Mouse (Mus musculus) spleen, adult 2 months (tissue): ENCODE measurements around the gene Tns2. TPM values are rescaled to one million over a fixed set of nuclear protein-coding genes. Genes with fewer than 3 reads are reported as not detected.

ENCODE experiments used
- DNase-seq, 2 experiments: peaks; one replicate each; pipeline versions ENCODE4 v3.0.0 to v3.0.0-alpha.2; 2012 to 2021; ENCODE audit warnings: low spot score in 2 of 2, low read depth in 1 of 2
- H3K27ac ChIP-seq: fragments of 200-500 bp; 2 replicates; pipeline ENCODE4 v1.5.1; 2012; ENCODE audit warnings: low read length, inconsistent platforms; ENCODE audit not compliant: insufficient read depth
- H3K27me3 ChIP-seq: fragments of 200-500 bp; 2 replicates; pipeline ENCODE4 v1.6.1; 2012; ENCODE audit warnings: mild to moderate bottlenecking, moderate library complexity, low read length, inconsistent platforms; ENCODE audit not compliant: control insufficient read depth, insufficient read depth
- H3K36me3 ChIP-seq: fragments of 200-500 bp; 2 replicates; pipeline ENCODE4 v1.6.1; 2012; ENCODE audit warnings: mild to moderate bottlenecking, low read length, inconsistent platforms; ENCODE audit not compliant: control insufficient read depth, insufficient read depth
- H3K4me1 ChIP-seq: fragments of 200-500 bp; 2 replicates; pipeline ENCODE4 v1.6.1; 2011; ENCODE audit warnings: inconsistent platforms; ENCODE audit not compliant: control insufficient read depth, insufficient read depth, insufficient read length
- H3K4me3 ChIP-seq: fragments of 200-500 bp; 2 replicates; pipeline ENCODE4 v1.5.1; 2011; ENCODE audit warnings: mild to moderate bottlenecking, inconsistent platforms; ENCODE audit not compliant: insufficient read depth, insufficient read length; ENCODE audit errors: extremely low read depth
- CTCF ChIP-seq: fragments of 200-500 bp; IDR thresholded peaks from 2 replicates; pipeline ENCODE4 v1.5.1; 2011; ENCODE audit warnings: mild to moderate bottlenecking, inconsistent platforms; ENCODE audit not compliant: insufficient read depth, insufficient read length, insufficient replicate concordance; ENCODE audit errors: extremely low read depth
- POLR2A ChIP-seq: fragments of 200-500 bp; IDR thresholded peaks from 2 replicates; pipeline ENCODE4 v1.6.1; 2011; ENCODE audit warnings: low read depth, low read length, inconsistent platforms
- whole genome bisulfite sequencing: fragments of 180-500 bp; shearing (Covaris S2); methylation state at CpG from one replicate; pipeline ENCODE4 v1.1.7; 2018; 5-methylcytosine and 5-hydroxymethylcytosine counted together
- polyA plus RNA-seq: library from polyadenylated mRNA; depleted of rRNA; stranded (reverse); fragments of >200 nt; gene quantifications from 2 replicates; pipeline ENCODE4 v1.2.3, GENCODE M21; 2012

Gene Tns2
- polyA plus RNA-seq, 1 experiment, result 44.5 TPM

GRCm38 (mm10) chr15:102116753-102117415 lies 16.7 kb downstream of the Tns2 start:
- DNase-seq, result no peak
- TF ChIP-seq POLR2A (no peak), CTCF (no peak)
- Histone ChIP-seq H3K27ac (no peak overlapping the region), H3K4me3 (no peak overlapping the region), H3K4me1 (no peaks in the 10 kb centered on the region), H3K27me3 (no peaks in the 10 kb centered on the region), H3K36me3 (peaks cover 25% of the 10 kb centered on the region)
- 78% methylated on average over 11 of the region's 11 CpGs for WGBS

DNA sequence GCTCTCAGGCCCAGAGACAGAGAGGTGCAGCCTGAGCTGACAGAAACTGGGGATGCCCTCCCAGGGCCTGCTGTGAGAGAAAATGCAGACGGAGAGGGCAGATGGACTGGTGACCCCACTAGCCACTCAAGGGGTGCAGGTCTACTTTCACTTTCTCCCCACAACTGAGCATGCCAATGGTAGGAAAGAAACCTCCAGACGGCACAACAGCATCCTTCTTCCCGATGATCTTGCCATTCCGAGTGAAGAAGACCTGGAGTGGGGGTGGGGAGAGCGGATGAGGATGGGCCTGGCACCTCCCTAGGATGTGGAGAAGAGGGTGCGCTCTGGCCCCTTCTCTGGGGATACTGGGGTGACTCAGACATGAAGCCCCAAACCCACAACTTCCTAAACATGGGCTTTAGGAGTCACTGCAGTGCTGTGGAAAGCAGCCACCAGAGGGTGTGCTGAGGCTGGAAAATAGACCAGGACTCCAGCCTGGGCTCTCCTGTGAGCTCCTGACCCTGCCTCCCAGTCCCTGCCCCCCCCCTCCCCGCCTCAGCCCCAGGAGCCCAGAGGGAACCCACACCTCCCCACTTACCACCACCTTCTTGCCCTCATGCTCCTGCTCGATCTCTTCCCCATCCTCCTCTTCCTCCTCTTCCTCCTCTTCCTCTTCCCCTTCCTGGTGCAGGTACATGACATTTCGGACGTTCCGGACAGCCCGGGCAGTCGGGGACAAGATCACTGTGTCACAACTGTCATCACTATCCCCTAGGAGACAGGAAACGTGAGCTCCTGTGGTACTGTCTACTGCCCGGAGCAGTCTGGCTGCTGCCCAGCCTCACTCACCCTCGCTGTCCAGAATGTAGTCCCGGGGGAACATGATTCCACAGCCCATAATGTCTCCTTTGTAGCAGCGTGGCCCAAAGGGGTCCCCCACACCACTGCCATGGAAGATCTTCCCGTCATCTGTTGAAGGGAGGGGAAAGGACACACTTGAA lies 17.5 kb downstream of the Tns2 start:
- 87% methylated on average over 19 of the region's 19 CpGs for WGBS
- H3K27ac ChIP-seq, result no peak overlapping the region
- H3K36me3 ChIP-seq, result peaks cover 27% of the 10 kb centered on the region
- no peaks in the 10 kb centered on the region for H3K4me1 ChIP-seq
- H3K27me3 ChIP-seq, result no peaks in the 10 kb centered on the region
- H3K4me3 ChIP-seq, result no peak overlapping the region
- TF ChIP-seq CTCF, result no peak
- TF ChIP-seq POLR2A, result no peak
- DNase-seq, result no peak

- Histone ChIP-seq H3K4me3 (no peak overlapping the region), H3K27me3 (no peaks in the 10 kb centered on the region), H3K27ac (no peak overlapping the region), H3K4me1 (no peaks in the 10 kb centered on the region), H3K36me3 (peaks cover 28% of the 10 kb centered on the region)
- TF ChIP-seq CTCF (no peak), POLR2A (no peak)
- WGBS, result 95% methylated on average over 4 of the region's 4 CpGs
- no peak for DNase-seq
Measured at GRCm38 (mm10) chr15:102118591-102118990, 18.4 kb downstream of the Tns2 start.

- H3K27me3 ChIP-seq, result no peaks in the 10 kb centered on the region
- no peak overlapping the region for H3K27ac ChIP-seq
- DNase-seq, result no peak
- no peak for TF ChIP-seq CTCF
- no peak for TF ChIP-seq POLR2A
- H3K36me3 ChIP-seq, result peaks cover 28% of the 10 kb centered on the region
- 90% methylated on average over 8 of the region's 8 CpGs for WGBS
- no peak overlapping the region for H3K4me3 ChIP-seq
- H3K4me1 ChIP-seq, result no peaks in the 10 kb centered on the region
Measured at GRCm38 (mm10) chr15:102119121-102119830, 19.1 kb downstream of the Tns2 start.

DNA sequence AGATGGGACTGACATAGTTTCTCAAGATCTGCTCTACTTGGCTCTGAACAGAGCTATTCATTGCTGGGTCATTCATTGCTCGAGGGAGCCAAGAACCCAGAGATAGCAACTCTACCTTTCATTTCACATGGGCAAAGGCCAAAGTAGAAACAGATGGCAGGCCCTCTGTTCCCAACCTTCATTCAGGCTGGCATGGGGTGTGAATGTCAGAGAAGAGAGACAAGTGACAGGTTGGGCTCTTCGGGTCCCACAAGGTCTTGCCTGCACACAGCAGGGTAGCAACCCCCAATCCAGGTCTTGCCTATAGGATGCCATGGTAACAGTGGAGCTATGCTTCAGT lies 19.6 kb downstream of the Tns2 start:
- H3K4me1 ChIP-seq, result no peaks in the 10 kb centered on the region
- H3K4me3 ChIP-seq, result no peak overlapping the region
- peaks cover 32% of the 10 kb centered on the region for H3K36me3 ChIP-seq
- DNase-seq, result no peak
- 86% methylated on average over 2 of the region's 2 CpGs for WGBS
- TF ChIP-seq POLR2A (no peak), CTCF (no peak)
- H3K27ac ChIP-seq, result no peak overlapping the region
- no peaks in the 10 kb centered on the region for H3K27me3 ChIP-seq

GRCm38 (mm10) chr15:102120530-102120929 lies 20.3 kb downstream of the Tns2 start:
- peaks cover 36% of the 10 kb centered on the region for H3K36me3 ChIP-seq
- DNase-seq, result no peak
- TF ChIP-seq POLR2A (no peak), CTCF (no peak)
- H3K27ac ChIP-seq, result no peak overlapping the region; the same call in 1 of the 2 replicates
- H3K4me1 ChIP-seq, result no peaks in the 10 kb centered on the region
- H3K27me3 ChIP-seq, result no peaks in the 10 kb centered on the region
- 82% methylated on average over 5 of the region's 5 CpGs for WGBS
- no peak overlapping the region for H3K4me3 ChIP-seq
